Mouse (Mus musculus) stomach, postnatal 0 days (tissue): ENCODE results near the gene Tspan14.

Source experiments
- CTCF ChIP-seq: IDR thresholded peaks from 2 replicates; pipeline ENCODE4 v1.5.1; 2016; ENCODE audit warnings: antibody characterized with exemption, low read depth, mild to moderate bottlenecking, moderate library complexity
- EP300 ChIP-seq: optimal IDR thresholded peaks from 2 replicates; pipeline ENCODE3; 2016; ENCODE audit warnings: antibody characterized with exemption

DNA sequence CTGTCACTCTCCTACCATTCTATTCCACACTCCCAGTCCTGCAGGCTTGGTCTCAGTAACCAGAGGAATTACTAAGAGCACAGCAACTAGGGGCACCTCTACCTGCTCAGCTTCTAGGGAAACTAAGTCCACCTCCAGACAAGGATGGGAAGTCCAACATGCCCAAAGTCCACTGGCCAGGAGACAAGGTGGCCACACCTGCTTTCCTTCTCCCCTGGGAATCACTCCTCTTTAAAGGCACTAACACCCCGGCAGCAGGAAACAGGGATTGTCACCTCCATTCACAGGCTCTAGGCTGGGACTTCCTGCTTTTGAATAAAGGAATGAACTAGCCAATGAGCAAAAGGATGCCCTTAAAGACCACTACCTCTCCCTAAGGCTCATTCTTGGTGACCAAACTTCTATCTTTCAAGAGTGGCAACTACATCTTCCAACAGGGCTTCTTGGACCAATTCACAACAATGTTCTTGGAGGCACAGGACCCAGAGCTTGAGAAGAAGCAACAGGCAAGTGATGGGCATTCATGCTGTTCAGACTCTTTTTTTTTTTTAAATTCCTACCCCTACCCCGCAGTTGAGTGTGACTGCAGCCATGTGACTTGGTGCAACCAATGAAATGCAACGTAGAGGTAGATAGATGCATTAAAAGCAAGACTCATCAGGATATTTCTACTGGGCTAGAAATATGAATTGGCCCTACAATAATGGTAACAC, 3.0 kb downstream of the Tspan14 start:
- TF ChIP-seq CTCF: no peak
- TF ChIP-seq EP300: no peak
